Mouse (Mus musculus): ENCODE measurements around the gene Cers6.

- TF ChIP-seq GATA1 (IDR thresholded peaks at IDR 0.05; ENCODE audit: low read length): no peak
- TF ChIP-seq TAL1 (IDR thresholded peaks at IDR 0.05; ENCODE audit: low read length): no peak
Observed at GRCm38 (mm10) chr2:68975286-68975685, 114.0 kb downstream of the Cers6 start.
